Mouse (Mus musculus) adrenal gland, adult 2 months (tissue): Measurements from ENCODE around the gene Dag1. TPM values are rescaled to one million over a fixed set of nuclear protein-coding genes. Genes with fewer than 3 reads are reported as not detected.

Experiments used
- DNase-seq: peaks from one replicate; pipeline ENCODE4 v3.0.0; 2021
- polyA plus RNA-seq: library from polyadenylated mRNA; depleted of rRNA; stranded (reverse); fragments of >200 nt; gene quantifications from 2 replicates; pipeline ENCODE4 v1.2.3, GENCODE M21; 2012
- total RNA-seq, 2 experiments: library from RNA; stranded (reverse); gene quantifications; 2 replicates each; pipeline ENCODE4 v1.2.3; 2021

Gene Dag1
- total and polyA plus RNA-seq, 3 experiments: 86.5 to 148 (median 143) TPM

DNA sequence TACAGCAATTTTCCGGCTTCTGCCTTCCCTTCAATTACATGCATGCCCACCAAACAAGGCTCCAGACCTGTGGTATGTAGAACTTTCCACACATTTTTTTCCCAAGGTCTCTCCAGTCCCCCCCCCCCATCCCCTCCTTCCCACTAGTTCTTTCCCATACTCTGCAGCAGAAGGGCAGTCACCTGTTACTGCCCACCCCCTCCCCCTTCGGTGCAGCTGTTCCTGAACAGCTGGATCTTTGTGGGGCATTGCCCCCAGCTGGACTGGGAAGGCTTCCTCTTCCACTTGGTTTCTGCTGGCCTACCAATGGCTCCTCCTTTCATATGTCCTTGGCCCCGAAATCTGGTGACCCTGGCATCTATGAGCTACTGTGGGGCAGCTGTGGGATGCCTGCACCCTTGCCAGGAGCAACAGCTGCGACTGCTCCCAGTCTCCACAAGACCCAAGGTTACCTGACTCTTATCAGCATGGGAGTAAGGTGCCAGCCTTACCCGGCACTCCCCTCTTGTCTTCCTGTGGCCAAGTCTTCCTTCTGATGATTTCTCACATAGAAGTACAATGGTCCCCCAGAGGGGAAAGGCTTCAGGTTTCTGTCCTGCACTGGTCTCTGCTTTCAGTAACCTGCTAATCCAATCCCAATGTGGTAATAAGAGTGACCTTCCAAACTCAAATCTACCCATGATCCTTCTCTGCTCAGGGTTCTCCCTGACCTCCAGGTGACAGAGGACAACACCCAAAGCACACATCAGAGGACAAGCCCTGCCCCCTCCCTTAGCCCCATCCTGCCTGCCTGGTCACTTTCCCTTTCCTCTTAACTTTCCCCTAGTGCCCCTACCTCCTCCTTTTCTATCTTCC is 10.9 kb upstream of the Dag1 start:
- peak; percentile 85 for DNase-seq

DNA sequence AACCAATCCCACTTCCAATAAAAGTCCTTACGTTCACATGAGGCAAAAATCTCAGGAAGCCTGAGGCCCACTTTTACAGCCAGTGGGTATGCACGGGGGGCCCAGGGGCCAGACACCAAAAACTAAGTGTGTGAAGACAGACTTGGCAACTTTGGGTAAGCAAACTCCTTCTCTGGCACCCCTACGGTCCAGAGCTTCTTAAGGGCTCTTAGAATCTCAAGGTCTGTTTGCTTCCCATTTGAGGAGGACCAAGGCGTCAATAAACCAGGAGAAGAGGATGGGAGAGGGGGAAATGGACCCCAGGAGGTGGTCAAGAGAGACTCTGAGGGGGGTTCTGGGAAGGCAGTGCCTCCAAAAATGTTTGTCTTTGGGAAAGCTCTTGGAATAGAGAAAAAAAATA is 9.7 kb upstream of the Dag1 start:
- DNase-seq: no peak

DNA sequence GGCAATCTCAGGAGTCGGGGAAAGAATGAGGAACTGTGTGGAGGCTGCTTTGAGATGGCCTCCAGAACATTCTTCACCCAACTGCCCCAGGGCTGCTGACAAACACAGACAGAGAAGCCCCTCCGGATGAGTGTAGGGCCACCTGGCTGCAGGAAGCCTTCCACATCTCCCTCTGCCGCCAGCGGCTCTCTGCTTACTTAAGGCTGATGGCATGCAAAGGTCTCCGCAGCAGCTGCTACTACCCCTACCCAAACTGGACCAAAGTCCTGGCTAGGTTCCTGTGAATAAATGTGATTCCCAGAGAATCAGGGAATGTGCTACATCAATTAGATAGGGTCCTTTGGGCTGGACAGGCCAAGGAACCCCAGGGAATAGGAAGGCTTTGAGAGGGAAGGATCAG is 8.9 kb upstream of the Dag1 start:
- no peak for DNase-seq

DNA sequence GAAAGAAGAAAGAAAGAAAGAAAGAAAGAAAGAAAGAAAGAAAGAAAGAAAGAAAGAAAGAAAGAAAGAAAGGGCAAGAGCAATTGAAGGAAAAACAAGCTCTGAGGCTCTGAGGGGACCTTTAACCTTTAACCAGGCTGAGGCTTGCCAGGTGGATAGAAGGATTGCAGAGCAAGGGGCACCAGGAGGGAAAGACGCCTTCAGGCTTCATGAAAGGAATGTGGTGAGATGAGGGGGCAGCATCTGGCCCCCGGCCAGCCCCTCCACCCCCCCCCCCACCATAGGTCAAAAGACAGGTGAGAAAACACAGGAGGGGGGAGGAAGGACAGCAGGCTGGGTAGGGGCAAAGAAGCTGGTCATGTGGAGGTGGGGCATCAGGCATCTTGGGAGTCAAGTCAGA is 8.2 kb upstream of the Dag1 start:
- DNase-seq: no peak

DNA sequence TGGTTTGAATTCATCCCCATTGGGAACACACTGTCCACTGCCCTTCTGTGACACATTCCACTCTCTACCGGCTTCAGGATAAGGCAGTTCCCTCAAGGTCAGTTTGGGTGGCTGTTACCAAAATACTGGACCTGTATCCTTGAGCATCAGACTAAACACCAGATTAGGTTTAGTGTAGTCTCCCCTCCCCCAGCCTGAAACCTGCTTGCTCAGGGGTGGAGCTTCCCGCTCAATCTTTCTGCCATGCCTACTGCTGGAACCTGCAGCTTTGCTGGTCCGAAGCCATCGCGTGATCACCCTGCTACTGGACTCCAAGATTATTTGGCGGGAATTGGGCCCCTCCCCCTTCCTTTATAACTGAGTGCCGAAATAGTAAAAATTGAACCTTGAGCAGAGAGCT is 4.9 kb upstream of the Dag1 start:
- DNase-seq: peak; percentile 48

DNA sequence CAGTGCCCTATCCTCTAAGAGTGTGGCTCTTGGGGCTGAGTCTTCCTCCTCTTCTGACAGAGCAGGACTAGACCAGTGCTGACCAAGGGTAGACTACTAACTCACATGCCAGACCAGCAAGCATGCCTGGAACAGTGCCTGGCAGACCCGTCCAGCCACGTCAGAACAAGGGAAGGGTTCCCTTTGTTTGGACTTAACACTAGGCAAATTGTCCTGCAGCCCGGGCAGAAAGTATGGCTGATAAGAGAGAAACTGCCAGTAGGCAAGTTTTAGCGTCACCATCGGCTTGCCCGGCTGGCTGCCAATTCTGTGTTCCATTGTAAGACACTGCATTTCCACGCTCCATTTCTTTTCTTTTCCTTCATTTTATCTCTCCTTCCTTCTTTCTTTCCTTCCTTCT is 3.9 kb upstream of the Dag1 start:
- no peak for DNase-seq

DNA sequence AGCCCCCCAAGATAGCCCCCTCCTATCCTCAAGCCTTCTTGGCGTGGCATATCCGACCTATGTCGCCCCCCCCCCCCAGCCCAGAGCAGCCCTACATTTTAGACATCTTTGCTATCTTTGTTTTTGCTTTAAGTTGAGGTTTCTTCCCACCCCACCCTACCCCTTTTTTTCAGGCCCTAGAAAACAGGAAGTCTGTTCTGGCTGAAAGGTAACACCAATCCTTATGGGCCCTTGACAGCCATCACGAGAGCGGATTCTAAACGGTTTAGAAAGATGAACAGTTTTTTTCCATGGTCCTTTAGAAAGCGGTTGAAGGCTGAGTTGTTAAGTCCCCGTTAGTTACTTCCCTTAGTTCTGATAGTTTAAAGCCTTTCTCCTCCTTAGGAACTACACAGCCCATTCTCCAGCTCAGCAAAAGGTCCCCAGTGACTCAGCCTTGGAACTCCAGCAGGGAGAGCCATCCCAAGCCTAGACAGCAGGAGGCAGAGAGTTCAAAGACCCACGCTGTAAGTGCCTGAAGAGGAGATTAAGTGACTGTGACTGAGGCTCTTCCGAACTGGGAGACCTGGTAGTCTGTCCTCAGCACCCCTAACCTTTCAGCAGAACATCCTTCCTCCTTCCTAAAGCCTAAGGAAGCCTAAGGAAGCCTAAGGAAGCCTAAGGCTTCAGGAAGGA is 2.6 kb upstream of the Dag1 start:
- no peak for DNase-seq

DNA sequence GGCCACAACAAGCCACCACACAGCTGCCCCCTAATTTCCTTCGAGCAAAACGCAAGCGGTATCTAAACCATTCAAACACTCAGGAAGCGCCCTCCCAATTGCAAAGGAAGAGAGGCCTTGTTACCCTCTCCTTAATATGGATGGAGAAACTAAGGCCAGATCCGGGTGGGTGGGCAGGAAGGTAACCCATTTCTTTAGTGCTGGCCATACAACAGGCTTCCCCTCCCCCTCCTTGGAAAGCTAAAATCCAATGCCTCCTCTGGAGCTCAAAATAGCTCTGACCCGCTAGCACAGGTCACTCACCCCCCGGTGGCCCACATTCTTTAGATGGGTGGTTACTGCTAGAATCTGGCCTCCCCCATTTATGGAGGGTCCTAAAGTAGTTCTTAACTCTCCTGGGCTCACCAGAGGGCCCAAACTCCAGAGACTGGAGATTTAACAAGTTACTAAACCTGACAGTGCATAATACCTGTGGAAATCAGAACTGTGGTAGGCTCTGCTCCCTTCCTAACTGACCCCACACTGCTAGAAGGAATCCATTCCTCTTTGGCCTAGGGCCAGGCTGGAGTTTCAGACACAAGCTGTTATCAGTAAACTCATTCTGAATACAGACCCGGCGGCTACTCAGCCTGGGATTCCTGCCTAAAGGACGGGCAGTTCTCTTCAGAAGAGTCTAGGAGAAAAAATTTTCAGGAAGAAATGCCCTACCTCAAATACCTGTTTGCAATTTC is 598 bp upstream of the Dag1 start:
- DNase-seq: peak; percentile 62

DNA sequence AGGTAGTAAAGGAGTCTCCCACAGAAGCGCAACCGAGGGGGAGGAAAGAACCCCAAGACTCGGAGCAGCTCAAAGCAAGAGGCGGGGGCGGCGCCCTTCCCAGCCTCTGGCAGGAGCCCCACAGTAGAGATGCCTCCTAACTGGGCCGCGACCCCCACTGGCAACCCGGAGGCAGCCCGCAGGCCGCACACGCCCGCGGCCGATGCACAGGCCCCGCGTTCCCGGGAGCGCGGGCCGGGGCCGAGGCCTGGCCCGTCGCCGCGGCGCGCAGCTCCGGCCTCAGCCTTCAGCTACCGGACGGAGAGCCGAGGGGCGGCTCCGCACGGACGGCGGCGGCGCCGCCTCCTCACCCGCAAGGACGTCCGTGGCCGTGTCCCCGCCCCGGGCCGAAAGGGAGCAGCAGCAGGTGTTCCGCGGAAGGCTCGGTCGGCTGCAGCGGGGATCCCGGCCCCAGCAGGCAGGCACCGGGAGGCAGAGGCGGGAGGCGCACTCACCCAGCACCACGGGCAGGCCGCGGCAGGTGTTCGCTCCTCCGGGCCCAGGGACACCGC is 552 bp downstream of the Dag1 start:
- no peak for DNase-seq

DNA sequence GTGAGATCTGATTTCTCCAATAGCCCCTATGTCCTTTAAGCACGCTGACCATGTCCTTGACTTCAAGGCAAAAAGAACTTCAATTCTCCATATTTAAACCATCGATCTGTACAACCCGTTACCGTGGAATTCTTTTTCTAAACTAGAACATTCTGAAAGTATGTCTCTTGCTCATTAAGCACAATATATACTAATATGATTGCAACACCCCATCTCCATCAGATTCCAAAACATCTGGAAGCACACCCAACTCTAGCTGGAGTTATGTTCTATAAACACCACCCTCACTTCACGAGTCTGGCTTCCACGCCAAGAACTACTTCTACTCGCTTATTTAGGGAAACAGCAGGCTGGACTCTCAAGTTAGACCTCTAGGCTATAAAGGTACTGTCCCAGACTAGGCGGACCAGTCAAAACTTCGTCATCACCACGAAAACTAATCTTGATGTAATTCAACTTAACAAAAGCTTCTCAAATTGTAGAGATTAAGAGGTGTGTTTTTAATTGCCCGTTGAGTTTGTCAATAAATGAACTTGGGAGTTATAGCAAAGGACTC is 1.2 kb downstream of the Dag1 start:
- no peak for DNase-seq

DNA sequence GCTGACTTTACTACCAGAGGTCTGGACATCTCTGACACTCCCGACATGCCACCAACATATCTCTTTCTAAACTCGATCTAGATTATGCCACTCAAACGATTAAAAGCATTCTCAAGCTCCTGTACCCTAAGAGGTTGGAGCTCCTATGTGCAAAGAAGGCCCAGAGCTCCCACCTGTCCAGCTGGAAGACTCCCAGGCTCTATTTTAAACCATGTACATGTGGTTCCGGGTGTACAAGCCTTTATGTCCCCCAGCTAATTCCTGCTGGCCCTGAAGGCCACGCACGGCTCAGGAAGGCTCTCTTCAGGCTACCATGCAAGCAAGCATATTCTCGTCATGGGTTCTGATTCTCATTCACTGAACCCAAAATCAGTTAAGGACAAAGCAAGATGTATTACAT is 1.9 kb downstream of the Dag1 start:
- no peak for DNase-seq

DNA sequence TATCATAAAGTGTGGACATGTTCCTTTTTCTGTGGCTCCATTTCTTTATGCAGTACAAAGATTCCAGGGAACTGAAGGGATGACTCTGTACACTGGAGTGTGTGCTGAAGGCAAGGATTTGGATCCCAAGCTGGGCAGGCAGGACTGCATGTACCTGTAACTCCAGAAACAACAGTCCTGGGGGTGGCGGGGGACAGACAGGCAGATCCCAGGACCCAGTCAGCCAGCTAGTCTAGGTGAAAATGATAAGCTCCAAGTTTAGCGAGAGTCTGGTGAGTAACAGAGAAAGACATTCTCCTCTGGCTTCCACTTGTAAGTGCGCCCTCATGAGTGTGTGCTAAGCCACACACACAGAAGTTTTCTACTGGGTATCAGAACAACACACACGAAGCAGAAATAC is 3.2 kb downstream of the Dag1 start:
- no peak for DNase-seq

DNA sequence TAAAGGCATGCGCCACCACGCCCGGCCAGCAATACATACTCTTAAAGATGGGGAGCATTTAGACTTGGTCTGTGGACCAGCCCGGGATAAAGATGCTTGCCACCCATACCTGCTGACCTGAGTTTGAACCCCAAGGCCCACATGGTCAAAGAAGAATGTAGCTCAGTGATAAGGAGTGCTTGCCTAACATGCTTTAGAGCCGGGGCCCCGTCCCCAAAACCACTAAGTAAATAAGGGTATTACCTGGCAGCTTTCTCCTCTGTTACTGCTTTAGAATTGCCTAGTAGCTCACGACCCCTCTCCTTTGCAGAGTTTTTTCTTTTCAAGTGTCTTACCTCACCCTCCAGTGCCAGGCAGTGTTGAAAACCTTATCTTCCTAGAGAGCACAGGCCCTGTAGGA is 11.0 kb downstream of the Dag1 start:
- no peak for DNase-seq

DNA sequence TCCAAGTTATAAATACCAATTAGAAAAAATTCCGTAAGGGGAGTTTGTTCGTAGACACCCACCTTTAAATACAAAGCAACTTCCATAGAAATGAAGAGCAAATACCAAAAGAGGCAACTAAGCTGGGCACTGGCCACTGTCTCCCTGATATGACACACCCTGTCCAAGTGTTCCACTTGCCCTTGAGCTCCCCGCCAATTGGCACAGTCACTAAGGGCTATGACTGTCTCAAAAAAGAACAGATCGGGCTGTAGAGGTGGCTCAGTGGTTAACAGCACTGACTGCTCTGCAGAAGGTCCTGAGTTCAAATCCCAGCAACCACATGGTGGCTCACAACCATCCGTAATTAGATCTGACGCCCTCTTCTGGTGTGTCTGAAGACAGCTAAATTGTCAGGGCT is 11.9 kb downstream of the Dag1 start:
- peak; percentile 86 for DNase-seq

DNA sequence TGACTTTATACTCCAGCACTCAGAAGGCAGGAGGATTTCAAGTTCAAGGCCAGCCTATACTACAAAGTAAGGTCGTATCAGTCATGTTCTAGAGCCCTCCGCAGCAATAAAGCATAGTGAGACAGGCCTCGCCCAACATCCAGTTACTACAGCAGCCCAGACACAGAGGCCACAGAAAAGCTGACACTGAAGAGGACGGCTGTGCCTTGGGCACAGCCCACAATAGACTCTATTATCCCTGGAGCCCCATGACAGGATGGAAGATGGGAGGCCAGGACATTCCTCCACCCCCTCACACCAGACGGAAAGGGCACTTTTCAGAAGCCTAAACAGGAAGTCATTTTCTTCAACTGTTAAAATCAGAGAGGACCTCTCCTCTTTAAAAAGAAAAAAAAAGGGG is 14.8 kb downstream of the Dag1 start:
- peak; percentile 33 for DNase-seq

DNA sequence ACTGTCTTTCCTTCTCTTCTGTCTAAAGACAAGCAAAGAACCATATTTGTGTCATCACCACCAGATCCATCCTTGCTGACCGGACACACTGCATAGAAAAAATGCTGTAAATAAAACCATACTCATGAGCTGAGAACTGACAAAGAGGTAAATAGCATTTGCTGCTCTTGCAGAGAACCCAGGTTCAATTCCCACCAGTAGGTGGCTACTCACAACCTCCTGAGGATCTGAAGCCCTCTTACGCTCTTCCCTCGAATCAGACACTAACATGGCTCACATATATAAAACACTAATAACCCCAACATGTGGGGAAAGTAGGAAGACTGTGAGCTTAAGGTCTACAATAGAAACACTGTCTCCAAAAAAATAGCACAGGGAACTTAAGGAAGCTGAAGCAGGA is 18.8 kb downstream of the Dag1 start:
- DNase-seq: no peak

DNA sequence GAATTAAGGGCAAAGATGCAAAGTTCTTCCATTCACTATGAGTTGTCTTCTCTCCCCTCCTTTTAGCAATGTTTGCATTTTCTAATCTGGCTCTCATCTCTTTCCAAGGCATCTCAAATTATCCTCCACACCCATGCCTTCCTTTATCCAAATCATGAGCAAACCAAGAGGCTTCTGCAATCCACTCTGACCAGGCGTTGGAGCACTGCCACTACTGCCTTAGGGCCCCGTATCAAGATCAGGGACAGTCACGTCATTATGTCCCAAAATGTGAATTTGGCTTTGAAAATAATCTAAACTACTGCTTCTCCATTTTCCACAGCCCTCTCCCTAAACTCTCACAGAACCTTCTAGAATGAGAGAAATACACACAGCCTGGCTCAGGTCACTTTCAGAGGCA is 19.2 kb downstream of the Dag1 start:
- no peak for DNase-seq

DNA sequence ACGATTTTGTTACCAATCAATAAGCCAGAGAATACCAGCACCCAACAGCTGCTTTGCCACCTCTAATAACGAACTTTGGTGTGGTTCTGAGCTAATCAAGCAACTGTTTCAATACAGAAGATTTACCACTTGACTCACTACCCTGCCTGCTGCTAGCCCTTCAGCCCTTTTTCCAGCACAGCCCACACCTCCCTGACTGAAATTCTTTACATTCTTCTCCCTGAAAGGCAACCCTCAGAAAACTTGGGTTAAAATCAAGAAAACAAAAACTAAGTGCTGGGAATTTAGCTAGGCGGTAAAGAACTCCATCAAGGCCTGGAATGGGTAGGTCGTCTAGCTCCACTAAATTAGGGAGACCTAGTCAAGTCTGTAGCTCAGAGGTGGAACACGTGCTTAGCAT is 23.8 kb downstream of the Dag1 start:
- DNase-seq: no peak

DNA sequence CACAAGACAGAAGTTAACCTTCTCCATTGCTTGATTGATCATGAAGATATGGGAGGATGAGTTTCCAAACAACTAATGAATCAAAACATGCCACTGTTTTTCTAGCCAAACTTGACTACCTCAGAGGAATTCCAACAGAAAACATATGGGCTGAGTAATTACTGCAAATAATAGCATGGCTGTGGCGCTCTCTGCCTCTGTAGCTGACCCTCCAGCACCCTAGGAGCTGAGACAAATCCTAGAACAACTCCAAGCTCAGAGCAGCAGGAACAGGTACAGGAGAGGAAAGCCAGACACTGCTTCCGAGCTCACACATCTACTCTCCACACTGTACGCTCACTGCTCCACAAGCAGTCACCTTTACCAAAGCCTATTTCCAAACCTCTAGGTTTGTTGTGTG is 24.9 kb downstream of the Dag1 start:
- DNase-seq: no peak

DNA sequence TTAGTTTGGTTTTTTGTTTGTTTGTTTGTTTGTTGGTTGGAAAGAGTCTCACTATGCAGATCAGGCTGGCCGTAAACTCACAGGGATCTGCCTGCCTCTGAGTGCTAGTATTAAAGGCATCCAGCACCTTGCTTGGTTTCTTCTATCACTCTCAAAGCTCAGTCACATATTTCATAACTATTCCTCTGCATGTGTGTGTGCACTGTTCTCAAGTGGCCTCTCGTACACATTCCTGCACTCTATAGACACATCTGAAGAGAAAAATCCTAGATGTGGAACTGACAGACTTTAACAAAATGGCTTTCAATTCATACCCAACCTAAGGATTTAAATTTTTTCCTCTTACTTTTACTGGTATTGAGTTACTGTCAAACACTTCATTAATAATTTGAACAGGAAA is 25.4 kb downstream of the Dag1 start:
- no peak for DNase-seq

DNA sequence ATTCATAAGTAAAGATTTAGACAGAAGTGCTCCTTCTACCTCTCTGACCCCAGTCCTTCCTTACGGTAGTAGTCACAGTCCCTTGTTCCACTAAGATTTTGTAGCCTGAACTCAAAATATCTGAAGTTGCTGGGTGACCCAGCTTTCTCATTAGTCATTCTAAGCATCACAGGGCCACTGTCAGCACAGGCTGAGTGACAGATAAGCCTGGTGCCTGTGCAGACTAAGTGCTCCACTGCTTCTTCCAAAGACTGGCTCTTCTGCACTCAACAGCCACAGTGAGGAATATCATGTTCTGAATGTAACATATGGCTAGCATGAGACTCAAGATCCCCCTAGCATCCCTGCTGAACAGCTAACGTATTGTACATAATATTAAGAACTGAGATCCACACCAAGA is 29.1 kb downstream of the Dag1 start:
- DNase-seq: peak; percentile 48

DNA sequence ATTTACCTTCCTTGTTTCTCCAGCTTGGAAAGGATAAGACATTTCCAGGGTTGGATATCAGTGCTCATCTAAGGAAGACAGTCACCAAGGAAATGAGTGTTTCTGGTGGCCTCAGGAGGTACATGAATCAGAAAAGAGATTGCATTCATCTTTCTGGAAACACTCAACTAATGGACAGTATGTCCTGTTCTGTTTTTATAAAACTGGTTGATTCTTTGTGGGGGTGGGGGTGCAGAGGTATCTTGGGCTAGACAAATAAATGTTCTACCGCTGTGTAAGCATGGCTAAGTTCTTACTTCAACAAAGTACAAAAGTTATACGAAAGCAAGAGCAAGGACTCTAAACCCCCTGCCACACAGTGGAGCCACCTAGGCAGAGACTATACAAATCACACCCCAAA is 30.9 kb downstream of the Dag1 start:
- no peak for DNase-seq
